ENCODE assay signal across 15 mouse cellular contexts in genomic region chr3:50848528-50848927, GRCm38 (mm10).
"Had no signal": no experiment of that assay in that cellular context is flagged by ENCODE, and none has a peak within 500 bp of the region (broad histone marks: within the 10 kb centered on the region; RNA-seq: fewer than 3 reads in every experiment).

No protein-coding gene starts in this region.

- ATAC-seq: intestine, embryonic 15.5 days; liver, postnatal 0 days; midbrain, embryonic 15.5 days had no signal

- H3K9ac ChIP-seq: intestine, embryonic 15.5 days; liver, embryonic 13.5 days; liver, postnatal 0 days; midbrain, embryonic 15.5 days; stomach, embryonic 15.5 days had no signal

- H3K4me3 ChIP-seq: intestine, embryonic 15.5 days; left cerebral cortex, adult 2 months; liver, embryonic 13.5 days; megakaryocyte, embryonic 14.5 days; midbrain, embryonic 15.5 days; stomach, embryonic 15.5 days had no signal

- DNase-seq: kidney, adult 18-20 months; kidney, postnatal 14 days; liver; liver, embryonic 13.5 days; liver, postnatal 0 days; right cerebral cortex, postnatal 14 days; thymus, adult 2 months; thymus, postnatal 25 days had no signal

- H3K36me3 ChIP-seq: intestine, embryonic 15.5 days; liver, embryonic 13.5 days; midbrain, embryonic 15.5 days; stomach, embryonic 15.5 days had no signal

- H3K4me2 ChIP-seq: intestine, embryonic 15.5 days; liver, embryonic 13.5 days; midbrain, embryonic 11.5 days; midbrain, embryonic 15.5 days; stomach, embryonic 15.5 days had no signal

- H3K27ac ChIP-seq: intestine, embryonic 15.5 days; left cerebral cortex, adult 2 months; liver, embryonic 13.5 days; macrophage; midbrain, embryonic 15.5 days; stomach, embryonic 15.5 days had no signal

- H3K9me3 ChIP-seq: intestine, embryonic 15.5 days; liver, embryonic 13.5 days; midbrain, embryonic 15.5 days; stomach, embryonic 15.5 days had no signal

- H3K27me3 ChIP-seq: intestine, embryonic 15.5 days; liver, embryonic 13.5 days; megakaryocyte, embryonic 14.5 days; midbrain, embryonic 15.5 days; stomach, embryonic 15.5 days had no signal

- H3K4me1 ChIP-seq: intestine, embryonic 15.5 days; liver, embryonic 13.5 days; megakaryocyte, embryonic 14.5 days; stomach, embryonic 15.5 days had no signal
